Mouse (Mus musculus) left cerebral cortex, postnatal 4 days (tissue): ENCODE results near the gene Gm13275. TPM values are rescaled to one million over a fixed set of nuclear protein-coding genes. Genes with fewer than 3 reads are reported as not detected.
"Not testable (repeated sequence)": the region's sequence is repeated elsewhere in the genome, so short reads cannot be mapped to it uniquely, and the experiment has no call there.

Experiments used
- DNase-seq: peaks from one replicate; pipeline ENCODE4 v3.0.0-alpha.2; 2022
- intact Hi-C: fragments of 180-260 bp; cut with DNase I; formaldehyde crosslinking; loops from one replicate; pipeline ENCODE4 v1.15.1; 2025
- total RNA-seq, 2 experiments: library from RNA; stranded (reverse); gene quantifications; 2 replicates each; pipeline ENCODE4 v1.2.3; 2021

Gm13275 gene
- total RNA-seq, result not detected

DNA sequence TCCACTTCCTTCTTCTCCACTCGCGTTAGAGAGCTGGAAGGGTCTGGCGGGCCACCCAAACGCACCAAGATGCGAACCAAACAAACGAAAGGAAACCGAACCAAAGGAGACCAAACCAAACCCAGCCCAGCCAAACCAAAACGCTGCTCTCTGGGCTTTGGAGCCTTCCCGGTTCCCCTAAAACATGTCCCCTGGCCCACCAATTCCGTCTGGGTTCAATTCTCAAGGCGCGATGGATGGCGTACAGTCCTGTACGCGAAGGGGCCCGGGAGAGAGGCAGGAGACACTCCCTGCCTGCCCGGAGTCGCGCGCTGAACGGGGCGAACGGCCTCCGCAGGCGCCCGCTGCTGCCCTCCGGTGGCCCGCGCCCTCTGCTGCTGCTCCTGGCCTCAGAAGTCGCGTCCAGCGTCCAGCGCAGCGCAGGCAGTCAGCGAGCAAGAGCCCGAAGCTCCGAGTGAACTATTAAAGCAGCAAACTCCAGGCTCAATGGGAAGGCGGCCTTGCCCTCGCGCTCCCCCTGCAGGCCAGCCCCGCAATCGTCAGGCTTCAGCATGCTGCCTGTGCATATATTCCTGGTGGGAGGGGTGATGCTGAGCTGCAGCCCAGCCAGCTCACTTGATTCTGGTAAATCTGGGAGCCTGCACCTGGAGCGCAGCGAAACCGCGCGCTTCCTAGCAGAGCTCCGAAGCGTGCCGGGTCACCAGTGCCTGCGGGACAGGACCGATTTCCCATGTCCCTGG lies at the start of gene Gm13275:
Gm13275 (plus strand) TSS at position 552 of the 740 bp plus-strand sequence.
- DNase-seq, result peak; percentile 17
- intact Hi-C loops, result not testable (repeated sequence)

DNA sequence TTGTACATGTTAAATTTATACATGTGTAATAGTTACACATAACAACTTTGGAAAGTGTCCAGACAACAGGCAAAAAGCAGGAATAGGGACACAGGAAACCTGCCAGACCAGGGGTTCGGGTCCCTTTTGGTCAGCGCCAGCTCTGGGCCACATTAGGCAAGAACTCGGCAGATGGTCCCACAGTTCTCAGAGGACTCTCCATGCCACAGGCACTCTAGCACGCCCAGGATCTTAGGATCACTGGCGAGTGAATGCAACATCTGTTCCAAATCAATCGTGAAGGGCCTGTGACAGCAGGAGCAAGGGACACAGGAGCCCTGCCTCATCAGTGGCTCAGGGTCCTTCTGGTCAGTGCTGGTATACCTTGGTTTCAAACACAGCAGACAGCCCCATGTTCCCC lies 44.4 kb upstream of the Gm13275 start:
- intact Hi-C loops, result no loop called here
- no peak for DNase-seq

DNA sequence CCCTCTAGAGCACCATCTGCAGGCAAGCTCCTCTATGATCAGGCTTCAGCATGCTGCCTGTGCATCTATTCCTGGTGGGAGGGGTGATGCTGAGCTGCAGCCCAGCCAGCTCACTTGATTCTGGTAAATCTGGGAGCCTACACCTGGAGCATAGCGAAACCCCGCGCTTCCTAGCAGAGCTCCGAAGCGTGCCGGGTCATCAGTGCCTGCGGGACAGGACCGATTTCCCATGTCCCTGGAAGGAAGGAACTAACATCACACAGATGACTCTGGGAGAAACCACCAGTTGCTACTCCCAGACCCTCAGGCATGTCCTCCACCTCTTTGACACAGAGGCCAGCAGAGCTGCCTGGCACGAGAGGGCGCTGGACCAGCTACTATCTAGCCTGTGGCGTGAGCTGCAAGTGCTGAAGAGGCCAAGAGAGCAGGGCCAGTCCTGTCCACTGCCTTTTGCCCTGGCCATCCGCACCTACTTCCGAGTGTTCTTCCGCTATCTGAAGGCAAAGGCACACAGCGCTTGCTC lies 39.4 kb upstream of the Gm13275 start, which contains the start of gene Gm13271:
Gm13271 (plus strand) TSS at position 51 of the 523 bp plus-strand sequence.
- intact Hi-C loops, result not testable (repeated sequence)
- DNase-seq, result peak; percentile 45

DNA sequence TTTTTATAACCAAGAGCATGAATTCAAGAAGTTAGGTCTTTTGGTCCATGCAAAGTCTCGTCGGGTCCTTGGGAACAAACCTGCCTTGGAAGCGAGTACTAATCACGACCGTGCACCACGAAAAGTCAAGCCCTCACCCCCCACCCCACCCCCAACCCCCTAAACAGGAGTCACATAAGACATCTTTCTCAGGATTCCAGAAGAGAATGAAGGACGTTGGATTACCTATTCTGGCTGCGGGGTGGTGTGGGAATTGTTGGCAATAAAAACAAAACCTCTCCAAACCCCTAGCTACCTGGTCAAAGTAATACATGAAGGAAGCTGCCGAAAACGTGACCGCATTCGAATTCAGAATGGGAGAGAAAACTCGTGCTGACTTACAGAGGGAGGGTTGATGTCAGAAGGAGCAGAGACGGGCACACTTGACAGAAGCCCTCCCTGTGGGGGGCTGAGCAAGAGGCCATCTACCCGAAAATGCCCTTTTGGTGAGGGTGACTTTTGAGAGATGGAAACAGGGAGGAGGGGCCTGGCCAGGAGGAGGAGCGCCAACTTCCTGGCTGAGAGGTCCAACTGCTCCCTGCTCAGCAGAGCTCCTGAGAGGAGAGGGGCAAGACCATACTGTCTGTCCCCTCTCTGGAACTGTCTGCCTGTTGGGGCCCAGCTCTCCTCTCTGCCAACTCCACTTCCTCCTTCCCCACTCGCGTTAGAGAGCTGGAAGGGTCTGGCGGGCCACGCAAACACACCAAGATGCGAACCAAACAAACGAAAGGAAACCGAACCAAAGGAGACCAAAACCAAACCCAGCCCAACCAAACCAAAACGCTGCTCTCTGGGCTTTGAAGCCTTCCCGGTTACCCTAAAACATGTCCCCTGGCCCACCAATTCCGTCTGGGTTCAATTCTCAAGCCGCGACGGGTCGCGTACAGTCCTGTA lies 37.4 kb upstream of the Gm13275 start:
- intact Hi-C loops, DNase-seq: not testable (repeated sequence)

DNA sequence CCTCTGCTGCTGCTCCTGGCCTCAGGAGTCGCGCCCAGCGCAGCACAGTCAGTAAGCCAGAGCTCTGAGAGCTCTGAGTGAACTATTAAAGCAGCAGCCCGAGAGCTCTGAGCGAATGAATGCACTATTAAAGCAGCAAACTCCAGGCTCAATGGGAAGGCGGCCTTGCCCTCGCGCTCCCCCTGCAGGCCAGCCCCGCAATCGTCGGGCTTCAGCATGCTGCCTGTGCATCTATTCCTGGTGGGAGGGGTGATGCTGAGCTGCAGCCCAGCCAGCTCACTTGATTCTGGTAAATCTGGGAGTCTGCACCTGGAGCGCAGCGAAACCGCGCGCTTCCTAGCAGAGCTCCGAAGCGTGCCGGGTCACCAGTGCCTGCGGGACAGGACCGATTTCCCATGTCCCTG lies 36.7 kb upstream of the Gm13275 start:
- peak; percentile 82 for DNase-seq
- intact Hi-C loops, result not testable (repeated sequence)

DNA sequence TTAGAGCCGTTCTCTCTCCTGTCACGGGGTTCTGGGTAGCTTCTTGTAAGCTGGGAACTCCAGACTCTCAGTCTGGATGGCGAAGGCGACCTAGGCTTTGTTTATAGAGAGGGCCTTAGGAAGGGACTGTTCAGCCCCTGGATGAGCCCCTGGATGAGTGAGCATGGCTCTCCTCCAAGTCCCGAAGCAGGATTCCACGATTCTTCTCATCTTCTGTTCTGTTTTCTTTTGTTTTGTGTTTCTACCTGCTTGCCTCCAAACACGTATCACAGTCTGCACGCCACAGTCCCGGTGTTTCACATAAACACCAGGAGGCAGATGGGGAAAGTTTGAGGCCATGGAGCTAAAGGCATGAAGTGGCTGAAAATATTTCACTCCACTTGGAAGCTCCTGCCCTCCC lies 35.5 kb upstream of the Gm13275 start:
- intact Hi-C loops, DNase-seq: not testable (repeated sequence)

DNA sequence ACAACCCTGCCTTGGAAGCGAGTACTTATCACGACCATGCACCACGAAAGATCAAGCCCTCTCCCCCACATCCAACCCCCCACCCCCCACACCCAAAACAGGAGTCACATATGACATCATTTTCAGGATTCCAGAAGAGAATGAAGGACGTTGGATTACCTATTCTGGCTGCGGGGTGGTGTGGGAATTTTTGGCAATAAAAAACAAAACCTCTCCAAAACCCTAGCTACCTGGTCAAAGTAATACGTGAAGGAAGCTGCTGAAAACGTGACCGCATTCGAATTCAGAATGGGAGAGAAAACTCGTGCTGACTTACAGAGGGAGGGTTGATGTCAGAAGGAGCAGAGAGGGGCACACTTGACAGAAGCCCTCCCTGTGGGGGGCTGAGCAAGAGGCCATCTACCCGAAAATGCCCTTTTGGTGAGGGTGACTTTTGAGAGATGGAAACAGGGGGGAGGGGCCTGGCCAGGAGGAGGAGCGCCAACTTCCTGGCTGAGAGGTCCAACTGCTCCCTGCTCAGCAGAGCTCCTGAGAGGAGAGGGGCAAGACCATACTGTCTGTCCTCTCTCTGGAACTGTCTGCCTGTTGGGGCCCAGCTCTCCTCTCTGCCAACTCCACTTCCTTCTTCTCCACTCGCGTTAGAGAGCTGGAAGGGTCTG lies 34.5 kb upstream of the Gm13275 start, which contains the start of gene Gm13283:
Gm13283 (plus strand) TSS at position 510 of the 659 bp plus-strand sequence.
- DNase-seq, intact Hi-C loops: not testable (repeated sequence)

DNA sequence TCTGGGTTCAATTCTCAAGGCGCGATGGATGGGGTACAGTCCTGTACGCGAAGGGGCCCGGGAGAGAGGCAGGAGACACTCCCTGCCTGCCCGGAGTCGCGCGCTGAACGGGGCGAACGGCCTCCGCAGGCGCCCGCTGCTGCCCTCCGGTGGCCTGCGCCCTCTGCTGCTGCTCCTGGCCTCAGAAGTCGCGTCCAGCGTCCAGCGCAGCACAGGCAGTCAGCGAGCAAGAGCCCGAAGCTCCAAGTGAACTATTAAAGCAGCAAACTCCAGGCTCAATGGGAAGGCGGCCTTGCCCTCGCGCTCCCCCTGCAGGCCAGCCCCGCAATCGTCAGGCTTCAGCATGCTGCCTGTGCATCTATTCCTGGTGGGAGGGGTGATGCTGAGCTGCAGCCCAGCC lies 33.9 kb upstream of the Gm13275 start:
- DNase-seq, result peak; percentile 68
- intact Hi-C loops, result not testable (repeated sequence)

DNA sequence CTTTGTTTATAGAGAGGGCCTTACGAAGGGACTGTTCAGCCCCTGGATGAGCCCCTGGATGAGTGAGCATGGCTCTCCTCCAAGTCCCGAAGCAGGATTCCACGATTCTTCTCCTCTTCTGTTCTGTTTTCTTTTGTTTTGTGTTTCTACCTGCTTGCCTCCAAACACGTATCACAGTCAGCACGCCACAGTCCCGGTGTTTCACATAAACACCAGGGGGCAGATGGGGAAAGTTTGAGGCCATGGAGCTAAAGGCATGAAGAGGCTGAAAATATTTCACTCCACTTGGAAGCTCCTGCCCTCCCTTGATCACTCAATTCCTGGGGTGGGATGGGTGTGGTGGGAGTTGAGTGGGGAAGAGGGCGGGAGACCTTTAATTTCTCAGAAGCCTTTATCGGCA lies 32.5 kb upstream of the Gm13275 start:
- intact Hi-C loops, result not testable (repeated sequence)

DNA sequence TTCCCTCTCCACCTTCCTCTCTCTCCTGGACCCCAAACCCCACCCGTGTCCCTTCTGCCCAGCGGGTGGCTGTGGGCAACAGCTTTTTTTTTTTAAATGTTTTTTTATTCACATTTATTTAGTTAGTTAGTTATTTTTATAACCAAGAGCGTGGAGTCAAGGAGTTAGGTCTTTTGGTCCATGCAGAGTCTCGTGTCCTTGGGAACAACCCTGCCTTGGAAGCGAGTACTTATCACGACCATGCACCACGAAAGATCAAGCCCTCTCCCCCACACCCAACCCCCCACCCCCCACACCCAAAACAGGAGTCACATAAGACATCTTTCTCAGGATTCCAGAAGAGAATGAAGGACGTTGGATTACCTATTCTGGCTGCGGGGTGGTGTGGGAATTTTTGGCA lies 31.9 kb upstream of the Gm13275 start:
- intact Hi-C loops, DNase-seq: not testable (repeated sequence)

More for the DNA sequence above, 32.5 kb upstream of the Gm13275 start:
- DNase-seq, result peak; percentile 61

DNA sequence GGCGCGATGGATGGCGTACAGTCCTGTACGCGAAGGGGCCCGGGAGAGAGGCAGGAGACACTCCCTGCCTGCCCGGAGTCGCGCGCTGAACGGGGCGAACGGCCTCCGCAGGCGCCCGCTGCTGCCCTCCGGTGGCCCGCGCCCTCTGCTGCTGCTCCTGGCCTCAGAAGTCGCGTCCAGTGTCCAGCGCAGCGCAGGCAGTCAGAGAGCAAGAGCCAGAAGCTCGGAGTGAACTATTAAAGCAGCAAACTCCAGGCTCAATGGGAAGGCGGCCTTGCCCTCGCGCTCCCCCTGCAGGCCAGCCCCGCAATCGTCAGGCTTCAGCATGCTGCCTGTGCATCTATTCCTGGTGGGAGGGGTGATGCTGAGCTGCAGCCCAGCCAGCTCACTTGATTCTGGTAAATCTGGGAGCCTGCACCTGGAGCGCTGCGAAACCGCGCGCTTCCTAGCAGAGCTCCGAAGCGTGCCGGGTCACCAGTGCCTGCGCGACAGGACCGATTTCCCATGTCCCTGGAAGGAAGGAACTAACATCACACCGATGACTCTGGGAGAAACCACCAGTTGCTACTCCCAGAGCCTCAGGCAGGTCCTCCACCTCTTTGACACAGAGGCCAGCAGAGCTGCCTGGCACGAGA lies 30.8 kb upstream of the Gm13275 start:
- peak; percentile 29 for DNase-seq
- intact Hi-C loops, result not testable (repeated sequence)

DNA sequence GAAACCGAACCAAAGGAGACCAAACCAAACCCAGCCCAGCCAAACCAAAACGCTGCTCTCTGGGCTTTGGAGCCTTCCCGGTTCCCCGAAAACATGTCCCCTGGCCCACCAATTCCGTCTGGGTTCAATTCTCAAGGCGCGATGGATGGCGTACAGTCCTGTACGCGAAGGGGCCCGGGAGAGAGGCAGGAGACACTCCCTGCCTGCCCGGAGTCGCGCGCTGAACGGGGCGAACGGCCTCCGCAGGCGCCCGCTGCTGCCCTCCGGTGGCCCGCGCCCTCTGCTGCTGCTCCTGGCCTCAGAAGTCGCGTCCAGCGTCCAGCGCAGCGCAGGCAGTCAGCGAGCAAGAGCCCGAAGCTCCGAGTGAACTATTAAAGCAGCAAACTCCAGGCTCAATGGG lies 20.8 kb upstream of the Gm13275 start, which contains the start of gene Gm13290:
Gm13290 (plus strand) TSS at position 301 of the 400 bp plus-strand sequence.
- DNase-seq, intact Hi-C loops: not testable (repeated sequence)

DNA sequence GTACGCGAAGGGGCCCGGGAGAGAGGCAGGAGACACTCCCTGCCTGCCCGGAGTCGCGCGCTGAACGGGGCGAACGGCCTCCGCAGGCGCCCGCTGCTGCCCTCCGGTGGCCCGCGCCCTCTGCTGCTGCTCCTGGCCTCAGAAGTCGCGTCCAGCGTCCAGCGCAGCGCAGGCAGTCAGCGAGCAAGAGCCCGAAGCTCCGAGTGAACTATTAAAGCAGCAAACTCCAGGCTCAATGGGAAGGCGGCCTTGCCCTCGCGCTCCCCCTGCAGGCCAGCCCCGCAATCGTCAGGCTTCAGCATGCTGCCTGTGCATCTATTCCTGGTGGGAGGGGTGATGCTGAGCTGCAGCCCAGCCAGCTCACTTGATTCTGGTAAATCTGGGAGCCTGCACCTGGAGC lies 17.7 kb upstream of the Gm13275 start, which contains the start of gene Gm13289:
Gm13289 (plus strand) TSS at position 301 of the 400 bp plus-strand sequence.
- intact Hi-C loops, result not testable (repeated sequence)

DNA sequence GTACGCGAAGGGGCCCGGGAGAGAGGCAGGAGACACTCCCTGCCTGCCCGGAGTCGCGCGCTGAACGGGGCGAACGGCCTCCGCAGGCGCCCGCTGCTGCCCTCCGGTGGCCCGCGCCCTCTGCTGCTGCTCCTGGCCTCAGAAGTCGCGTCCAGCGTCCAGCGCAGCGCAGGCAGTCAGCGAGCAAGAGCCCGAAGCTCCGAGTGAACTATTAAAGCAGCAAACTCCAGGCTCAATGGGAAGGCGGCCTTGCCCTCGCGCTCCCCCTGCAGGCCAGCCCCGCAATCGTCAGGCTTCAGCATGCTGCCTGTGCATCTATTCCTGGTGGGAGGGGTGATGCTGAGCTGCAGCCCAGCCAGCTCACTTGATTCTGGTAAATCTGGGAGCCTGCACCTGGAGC lies 14.7 kb upstream of the Gm13275 start, which contains the start of gene Gm13272:
Gm13272 (plus strand) TSS at position 301 of the 400 bp plus-strand sequence.
- intact Hi-C loops, result not testable (repeated sequence)

More for the DNA sequence above, 17.7 kb upstream of the Gm13275 start, which contains the start of gene Gm13289:
- not testable (repeated sequence) for DNase-seq

DNA sequence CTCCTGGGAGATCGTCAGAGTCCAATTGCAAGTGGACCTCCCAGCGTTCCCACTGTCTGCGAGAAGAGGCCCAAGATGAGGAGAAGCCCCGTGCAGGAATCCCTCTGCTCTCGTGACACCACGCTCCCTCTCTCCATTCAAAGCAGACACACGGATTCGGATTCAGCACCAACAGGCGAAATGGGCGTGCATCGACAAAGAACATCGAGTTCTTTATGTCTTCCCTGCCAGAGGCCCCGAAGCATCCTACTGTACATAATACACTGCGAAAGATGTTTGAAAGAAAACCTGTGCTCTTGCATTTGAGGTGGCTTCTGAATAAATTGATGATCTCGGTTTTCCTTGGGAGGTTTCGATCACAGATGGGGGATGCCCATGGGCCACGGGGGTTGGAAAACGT lies 14.0 kb upstream of the Gm13275 start:
- intact Hi-C loops, result not testable (repeated sequence)

More for the DNA sequence above, 14.7 kb upstream of the Gm13275 start, which contains the start of gene Gm13272:
- not testable (repeated sequence) for DNase-seq

DNA sequence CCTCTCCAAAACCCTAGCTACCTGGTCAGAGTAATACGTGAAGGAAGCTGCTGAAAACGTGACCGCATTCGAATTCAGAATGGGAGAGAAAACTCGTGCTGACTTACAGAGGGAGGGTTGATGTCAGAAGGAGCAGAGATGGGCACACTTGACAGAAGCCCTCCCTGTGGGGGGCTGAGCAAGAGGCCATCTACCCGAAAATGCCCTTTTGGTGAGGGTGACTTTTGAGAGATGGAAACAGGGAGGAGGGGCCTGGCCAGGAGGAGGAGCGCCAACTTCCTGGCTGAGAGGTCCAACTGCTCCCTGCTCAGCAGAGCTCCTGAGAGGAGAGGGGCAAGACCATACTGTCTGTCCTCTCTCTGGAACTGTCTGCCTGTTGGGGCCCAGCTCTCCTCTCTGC lies 12.5 kb upstream of the Gm13275 start, which contains the start of gene Ifnz:
Ifnz (plus strand) TSS at position 301 of the 400 bp plus-strand sequence.
- intact Hi-C loops, DNase-seq: not testable (repeated sequence)

More for the DNA sequence above, 14.0 kb upstream of the Gm13275 start:
- not testable (repeated sequence) for DNase-seq

DNA sequence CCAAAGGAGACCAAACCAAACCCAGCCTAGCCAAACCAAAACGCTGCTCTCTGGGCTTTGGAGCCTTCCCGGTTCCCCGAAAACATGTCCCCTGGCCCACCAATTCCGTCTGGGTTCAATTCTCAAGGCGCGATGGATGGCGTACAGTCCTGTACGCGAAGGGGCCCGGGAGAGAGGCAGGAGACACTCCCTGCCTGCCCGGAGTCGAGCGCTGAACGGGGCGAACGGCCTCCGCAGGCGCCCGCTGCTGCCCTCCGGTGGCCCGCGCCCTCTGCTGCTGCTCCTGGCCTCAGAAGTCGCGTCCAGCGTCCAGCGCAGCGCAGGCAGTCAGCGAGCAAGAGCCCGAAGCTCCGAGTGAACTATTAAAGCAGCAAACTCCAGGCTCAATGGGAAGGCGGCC lies 12.0 kb upstream of the Gm13275 start:
- intact Hi-C loops, DNase-seq: not testable (repeated sequence)

DNA sequence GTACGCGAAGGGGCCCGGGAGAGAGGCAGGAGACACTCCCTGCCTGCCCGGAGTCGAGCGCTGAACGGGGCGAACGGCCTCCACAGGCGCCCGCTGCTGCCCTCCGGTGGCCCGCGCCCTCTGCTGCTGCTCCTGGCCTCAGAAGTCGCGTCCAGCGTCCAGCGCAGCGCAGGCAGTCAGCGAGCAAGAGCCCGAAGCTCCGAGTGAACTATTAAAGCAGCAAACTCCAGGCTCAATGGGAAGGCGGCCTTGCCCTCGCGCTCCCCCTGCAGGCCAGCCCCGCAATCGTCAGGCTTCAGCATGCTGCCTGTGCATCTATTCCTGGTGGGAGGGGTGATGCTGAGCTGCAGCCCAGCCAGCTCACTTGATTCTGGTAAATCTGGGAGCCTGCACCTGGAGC lies 8.9 kb upstream of the Gm13275 start, which contains the start of gene Gm13276:
Gm13276 (plus strand) TSS at position 301 of the 400 bp plus-strand sequence.
- DNase-seq, intact Hi-C loops: not testable (repeated sequence)

DNA sequence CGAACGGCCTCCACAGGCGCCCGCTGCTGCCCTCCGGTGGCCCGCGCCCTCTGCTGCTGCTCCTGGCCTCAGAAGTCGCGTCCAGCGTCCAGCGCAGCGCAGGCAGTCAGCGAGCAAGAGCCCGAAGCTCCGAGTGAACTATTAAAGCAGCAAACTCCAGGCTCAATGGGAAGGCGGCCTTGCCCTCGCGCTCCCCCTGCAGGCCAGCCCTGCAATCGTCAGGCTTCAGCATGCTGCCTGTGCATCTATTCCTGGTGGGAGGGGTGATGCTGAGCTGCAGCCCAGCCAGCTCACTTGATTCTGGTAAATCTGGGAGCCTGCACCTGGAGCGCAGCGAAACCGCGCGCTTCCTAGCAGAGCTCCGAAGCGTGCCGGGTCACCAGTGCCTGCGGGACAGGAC lies 5.9 kb upstream of the Gm13275 start, which contains the start of gene Gm13277:
Gm13277 (plus strand) TSS at position 231 of the 400 bp plus-strand sequence.
- intact Hi-C loops, result not testable (repeated sequence)
- DNase-seq, result peak; percentile 66
